Comparison of ENCODE assay signal across 8 mouse cellular contexts in genomic region chr7:58770254-58770653, GRCm38 (mm10).
DNase-seq lines count a peak whose midpoint lies in the region; ATAC-seq and TF ChIP-seq lines count a peak whose summit lies in the region.

No protein-coding gene starts in this region.

- intact Hi-C loops in left cerebral cortex, postnatal 4 days (cut with DNase I) = no loop called here

- peak; percentile 62 for DNase-seq in adrenal gland, postnatal 14 days
- no peak for DNase-seq in adrenal gland, adult 18-20 months (ENCODE audit: low spot score in 2 of 2)
- DNase-seq in layer of hippocampus, adult 2 months (ENCODE audit: low spot score in 2 of 2) = no peak
- DNase-seq in layer of hippocampus, adult 9-11 months = no peak
- DNase-seq in left cerebral cortex, postnatal 4 days = peak; percentile 27
- DNase-seq in neural tube, embryonic 11.5 days (ENCODE audit: low spot score) = peak; percentile 44
- no peak for DNase-seq in spleen, postnatal 10 days (ENCODE audit: low spot score in 2 of 2)

- WGBS in neural tube, embryonic 11.5 days = 66% methylated on average over 3 of the region's 3 CpGs

- no peak overlapping the region for H3K4me2 ChIP-seq in neural tube, embryonic 11.5 days (ENCODE audit: low read depth)

- H3K9ac ChIP-seq in neural tube, embryonic 11.5 days (ENCODE audit: low read length) = no peak overlapping the region

- ATAC-seq in common myeloid progenitor, adult 5-6 weeks (replicated peaks; ENCODE audit: low read depth, poor library complexity, severe bottlenecking) = peak; percentile 94
- ATAC-seq in neural tube, embryonic 11.5 days (ENCODE audit: insufficient read depth, low FRiP score, low TSS enrichment) = no peak

- peak; percentile 85 for TF ChIP-seq CTCF in layer of hippocampus, adult 2 months (conservative IDR thresholded peaks at IDR 0.05)

- H3K27me3 ChIP-seq in neural tube, embryonic 11.5 days (ENCODE audit: control insufficient read depth, insufficient read depth, low read length) = no peaks in the 10 kb centered on the region

- H3K4me3 ChIP-seq in layer of hippocampus, adult 2 months = no peak overlapping the region
- H3K4me3 ChIP-seq in neural tube, embryonic 11.5 days (ENCODE audit: low read depth, low read length) = no peak overlapping the region

- no peaks in the 10 kb centered on the region for H3K4me1 ChIP-seq in neural tube, embryonic 11.5 days (ENCODE audit: control insufficient read depth, insufficient read depth, low read length)

- H3K36me3 ChIP-seq in neural tube, embryonic 11.5 days (ENCODE audit: control insufficient read depth, insufficient read depth, low read length) = no peaks in the 10 kb centered on the region

- H3K27ac ChIP-seq in layer of hippocampus, adult 2 months = no peak overlapping the region
- no peak overlapping the region for H3K27ac ChIP-seq in neural tube, embryonic 11.5 days (ENCODE audit: low read depth, low read length)

- no peaks in the 10 kb centered on the region for H3K9me3 ChIP-seq in neural tube, embryonic 11.5 days (ENCODE audit: control insufficient read depth, low read length)

Comparison
In these comparisons a context has a peak if more than half of its experiments do, and no peak if none do; other contexts are left out.
1. DNase-seq: peak in adrenal gland, postnatal 14 days (single experiment), left cerebral cortex, postnatal 4 days (single experiment) and neural tube, embryonic 11.5 days (single experiment); none in adrenal gland, adult 18-20 months (0 of 2), layer of hippocampus, adult 2 months (0 of 2), layer of hippocampus, adult 9-11 months (single experiment) and spleen, postnatal 10 days (0 of 2).